Mouse (Mus musculus): ENCODE data around the gene AC170998.1.

DNA sequence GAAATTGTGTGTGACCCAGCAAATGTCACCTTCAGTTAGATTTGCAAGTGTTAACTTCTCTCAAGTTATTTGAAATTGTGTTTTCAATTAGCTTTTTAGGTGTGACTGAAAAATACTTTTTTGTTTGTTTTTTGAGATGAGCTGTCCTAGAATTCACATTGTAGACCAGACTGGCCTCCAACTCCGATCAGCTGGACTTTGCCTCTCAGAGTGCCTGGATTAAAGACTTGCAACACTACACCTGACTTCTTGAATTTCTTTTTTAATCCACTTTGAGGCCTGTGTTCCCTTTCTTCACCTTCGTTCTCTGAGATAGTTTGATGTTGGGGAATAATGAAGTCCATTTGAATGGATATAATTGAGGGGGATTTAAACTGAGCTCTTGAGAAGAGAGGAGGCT lies 31.8 kb upstream of the AC170998.1 start:
- TF ChIP-seq CTCF (IDR thresholded peaks at IDR 0.05; ENCODE audit: low read depth) (no peak), EP300 (optimal IDR thresholded peaks at IDR 0.05) (no peak)

Measured in stomach, postnatal 0 days (tissue).